Mouse (Mus musculus) small intestine, adult 10 weeks (tissue): ENCODE measurements around the gene Mcu. TPM values are rescaled to one million over a fixed set of nuclear protein-coding genes. Genes with fewer than 3 reads are reported as not detected.

ENCODE experiments used
- polyA plus RNA-seq: library from polyadenylated mRNA; stranded (reverse); fragments of 350-450 nt; fragmentation: Illumina TruSeq; extraction: RNeasy Lipid Tissue Mini Kit (QIAGEN cat#74804); gene quantifications from one replicate; pipeline ENCODE4 v1.2.3, GENCODE M21; 2014; ENCODE audit warnings: low replicate concordance

Gene Mcu
- polyA plus RNA-seq: 100 TPM

DNA sequence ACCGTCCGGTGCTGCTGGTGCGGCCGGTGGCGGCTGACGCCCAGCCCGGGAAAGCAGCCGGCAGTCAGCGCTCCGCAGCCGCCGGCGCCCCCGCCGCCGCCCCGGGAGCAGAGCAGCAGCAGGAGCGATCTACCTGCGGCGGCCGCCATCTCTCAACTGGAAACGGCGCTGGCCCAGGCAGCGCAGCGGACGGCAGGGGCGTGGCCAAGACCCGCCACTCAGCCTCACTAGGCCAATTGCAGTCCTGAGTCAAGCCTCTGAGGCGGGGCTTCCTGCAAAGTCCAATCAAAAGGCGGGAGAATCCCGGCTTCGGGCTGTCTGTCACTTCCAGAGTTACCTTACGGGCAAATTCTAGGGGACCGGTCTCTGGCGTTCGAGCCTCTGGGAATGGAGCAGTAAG lies at the start of gene Mcu:
Mcu (minus strand) TSS at position 171 of the 400 bp plus-strand sequence.

DNA sequence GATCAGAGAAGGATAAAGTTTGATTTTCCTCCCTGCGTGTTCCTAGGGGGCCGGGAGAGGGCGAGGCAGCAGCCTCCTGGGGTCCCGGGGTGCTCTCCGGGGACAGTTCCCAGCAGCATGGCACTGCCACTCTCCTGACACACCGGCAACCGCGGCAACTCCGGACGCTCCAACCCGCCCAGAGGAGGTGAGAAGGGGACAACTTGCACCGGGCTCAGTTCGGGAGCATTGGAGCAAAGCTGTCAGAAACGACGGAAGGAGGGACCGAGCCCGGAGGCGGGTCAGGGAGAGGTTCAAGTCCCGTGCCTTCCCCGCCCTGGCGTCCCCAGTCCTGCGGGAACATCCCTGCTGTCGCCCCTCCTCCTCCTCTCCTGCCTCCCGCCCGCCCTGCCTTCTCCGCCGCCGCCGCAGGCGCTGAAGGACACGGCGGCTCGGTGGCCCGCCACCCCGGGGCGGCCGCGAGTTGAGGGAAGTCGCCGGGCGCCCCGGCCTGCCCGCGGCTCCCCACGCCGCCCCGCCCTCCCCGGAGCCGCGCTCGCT lies 441 bp downstream of the Mcu start, which contains the start of gene Gm10322:
Gm10322 (plus strand) TSS at position 83 of the 540 bp plus-strand sequence.

GRCm38 (mm10) chr10:59441735-59442134 lies 174.8 kb downstream of the Mcu start, which contains the start of gene Oit3:
Gene Oit3 (minus strand): TSS chr10:59441778.

GRCm38 (mm10) chr10:59402899-59403792 lies 213.3 kb downstream of the Mcu start, which contains the start of gene Pla2g12b:
Gene Pla2g12b (plus strand): TSS chr10:59403660.

Other genes with a start within 250 kb of the Mcu start
- gene Gm10273, start 221.1 kb downstream of the Mcu start, polyA plus RNA-seq: 5.9 TPM
- 30.6 TPM for gene Pla2g12b, start 213.0 kb downstream of the Mcu start, polyA plus RNA-seq
- 0.26 TPM for gene Oit3, start 174.9 kb downstream of the Mcu start, polyA plus RNA-seq
- not detected for gene Gm10322, start 629 bp downstream of the Mcu start, polyA plus RNA-seq
- 56.4 TPM for gene Micu1, start 85.8 kb upstream of the Mcu start, polyA plus RNA-seq